Mouse (Mus musculus): Measurements from ENCODE around the gene Eef1g.

GRCm38 (mm10) chr19:8953135-8954039 lies 13.5 kb upstream of the Eef1g start, which contains the start of gene Tut1:
- no peak for TF ChIP-seq CTCF (conservative IDR thresholded peaks at IDR 0.05; ENCODE audit: insufficient read depth, insufficient read length, low read depth, low read length)
- TF ChIP-seq POLR2A (IDR thresholded peaks at IDR 0.05; ENCODE audit: low read depth, low read length): peak; percentile 51

Measured in kidney, adult 2 months (tissue).